Mouse (Mus musculus) limb, embryonic 11.5 days (tissue): Measurements from ENCODE around the gene Gm9. TPM values are rescaled to one million over a fixed set of nuclear protein-coding genes. Genes with fewer than 3 reads are reported as not detected.
A peak's percentile ranks its signal among the peaks of the same experiment; 100 is the strongest.
"Not testable (repeated sequence)": the region's sequence is repeated elsewhere in the genome, so short reads cannot be mapped to it uniquely, and the experiment has no call there.

Source experiments
- ATAC-seq: fragments of 200-750 bp; cut with Nextera tagmentation; 2 replicates; pipeline ENCODE4 v1.8.0; 2017; ENCODE audit warnings: low read depth; ENCODE audit not compliant: insufficient number of reproducible peaks, low FRiP score, low TSS enrichment
- DNase-seq: peaks from one replicate; pipeline ENCODE4 v3.0.0-alpha.2; 2015; ENCODE audit warnings: low spot score
- H3K27ac ChIP-seq: fragments of 300-500 bp; sonication (generic); replicated peaks from 2 replicates; pipeline ENCODE4 v1.5.1; 2014; ENCODE audit warnings: low read depth, mild to moderate bottlenecking, low read length
- H3K27me3 ChIP-seq: fragments of 300-500 bp; sonication (generic); 2 replicates; pipeline ENCODE4 v1.6.1; 2014; ENCODE audit warnings: mild to moderate bottlenecking, low read length, mixed read lengths; ENCODE audit not compliant: control insufficient read depth, insufficient read depth
- H3K36me3 ChIP-seq: fragments of 300-500 bp; sonication (generic); 2 replicates; pipeline ENCODE4 v1.6.1; 2014; ENCODE audit warnings: mild to moderate bottlenecking, low read length, moderate library complexity, mixed read lengths; ENCODE audit not compliant: control insufficient read depth, insufficient read depth
- H3K4me1 ChIP-seq: fragments of 300-500 bp; sonication (generic); 2 replicates; pipeline ENCODE4 v1.6.1; 2014; ENCODE audit warnings: low read length, mixed read lengths; ENCODE audit not compliant: control insufficient read depth, insufficient read depth
- H3K4me2 ChIP-seq: fragments of 300-500 bp; sonication (generic); 2 replicates; pipeline ENCODE4 v1.6.1; 2014; ENCODE audit warnings: low read depth, mild to moderate bottlenecking, moderate library complexity; ENCODE audit not compliant: severe bottlenecking
- H3K4me3 ChIP-seq: fragments of 300-500 bp; sonication (generic); 2 replicates; pipeline ENCODE4 v1.5.1; 2014; ENCODE audit warnings: low read depth, low read length
- H3K9ac ChIP-seq: fragments of 300-500 bp; sonication (generic); 2 replicates; pipeline ENCODE4 v1.6.1; 2014; ENCODE audit warnings: mild to moderate bottlenecking, low read length
- H3K9me3 ChIP-seq: fragments of 300-500 bp; sonication (generic); 2 replicates; pipeline ENCODE4 v1.6.1; 2016; ENCODE audit warnings: low read length; ENCODE audit not compliant: control insufficient read depth
- WGBS: fragments of 180-500 bp; shearing (Covaris S2); extraction: QIAGEN DNeasy Blood & Tissue Kit; methylation state at CpG from one replicate; pipeline ENCODE4 v1.1.7; 2014; 5-methylcytosine and 5-hydroxymethylcytosine counted together
- polyA plus RNA-seq: library from polyadenylated mRNA; unstranded; fragments of >200 nt; fragmentation: Nextera tagmentation; extraction: Ambion mirVana; gene quantifications from 2 replicates; pipeline ENCODE4 v1.2.1, GENCODE M21; 2014

The Gm9 gene
- polyA plus RNA-seq: not detected in 2 replicates

DNA sequence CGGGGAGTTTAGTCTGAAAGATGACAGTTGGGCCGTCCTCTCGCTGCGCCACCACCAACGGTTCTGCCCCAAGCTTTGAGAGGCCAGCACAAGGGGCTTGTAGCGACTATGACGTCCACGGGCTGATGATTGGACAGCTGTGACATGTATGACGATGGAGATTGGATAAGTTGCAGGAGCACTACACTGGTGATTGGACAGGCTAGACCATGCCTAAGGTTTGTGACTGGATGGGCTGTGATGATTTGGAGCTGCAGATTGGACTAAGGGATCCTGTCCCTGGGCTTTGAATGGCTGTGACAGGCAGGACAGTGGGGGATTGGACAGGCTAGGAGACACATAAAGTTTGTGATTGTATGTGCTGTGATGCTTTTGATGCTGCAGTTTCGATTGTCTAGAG, at the start of gene Gm9:
Gene Gm9 (minus strand): TSS at position 101 of the 400 bp plus-strand sequence.
- no peak within 1 kb of the TSS for H3K9ac ChIP-seq
- H3K4me2 ChIP-seq: no peak within 1 kb of the TSS
- no peak for DNase-seq
- ATAC-seq: no peak
- no peaks in the 10 kb centered on the region for H3K9me3 ChIP-seq
- H3K4me1 ChIP-seq: no peaks in the 10 kb centered on the region
- no peaks in the 10 kb centered on the region for H3K27me3 ChIP-seq
- H3K27ac ChIP-seq: no peak within 1 kb of the TSS
- H3K4me3 ChIP-seq: no peak within 1 kb of the TSS
- H3K36me3 ChIP-seq: no peaks in the 10 kb centered on the region
- WGBS: 84% methylated on average over 10 of the region's 10 CpGs

DNA sequence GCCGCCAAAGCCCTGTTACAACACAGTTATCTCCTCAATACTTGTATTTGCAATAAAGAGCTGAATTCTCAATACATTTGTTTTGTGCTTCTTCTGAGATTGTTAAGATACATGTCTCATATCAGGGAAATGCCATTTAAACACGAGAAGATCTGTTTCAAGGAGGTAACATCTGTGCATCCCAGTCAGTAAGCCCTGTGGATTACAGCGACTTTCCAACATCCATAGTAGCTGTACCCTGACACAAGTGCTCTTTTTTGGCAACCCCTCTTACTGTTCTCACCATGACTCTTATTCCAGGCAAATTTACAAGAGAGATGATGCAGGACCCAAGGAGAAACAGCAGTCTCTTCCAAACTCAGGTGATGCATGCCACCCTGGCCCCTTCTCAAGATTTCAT, 38.8 kb upstream of the Gm9 start, which contains the start of gene Rhox3a:
Gene Rhox3a (plus strand): TSS at position 301 of the 400 bp plus-strand sequence.
- H3K4me3 ChIP-seq, H3K27me3 ChIP-seq, H3K36me3 ChIP-seq, H3K9me3 ChIP-seq, H3K4me1 ChIP-seq, H3K4me2 ChIP-seq, H3K9ac ChIP-seq, H3K27ac ChIP-seq, ATAC-seq, DNase-seq: not testable (repeated sequence)
- WGBS: 100% methylated on average over 1 of the region's 3 CpGs

DNA sequence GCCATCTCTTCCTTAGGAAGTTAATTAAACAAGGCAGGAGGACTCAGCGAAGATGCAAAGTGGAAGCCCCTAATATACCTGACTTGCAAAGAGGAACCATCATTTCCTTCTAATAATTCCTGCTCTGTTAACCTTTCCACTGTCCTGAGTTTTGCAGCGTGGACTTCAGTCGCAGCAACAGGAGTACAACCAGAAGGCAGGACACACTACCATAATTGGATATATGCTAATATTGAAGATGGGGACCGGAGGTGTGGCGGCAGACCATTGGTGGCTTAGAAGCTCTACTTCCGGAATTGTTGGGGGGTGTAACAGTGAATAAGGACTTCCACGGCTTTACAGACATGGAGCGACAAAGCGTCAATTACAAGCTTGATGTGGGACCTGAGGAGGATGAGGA, 33.8 kb upstream of the Gm9 start, which contains the start of gene Rhox2a:
Gene Rhox2a (plus strand): TSS at position 301 of the 400 bp plus-strand sequence.
- H3K9ac ChIP-seq, H3K27me3 ChIP-seq, DNase-seq, H3K9me3 ChIP-seq, ATAC-seq, H3K27ac ChIP-seq, H3K4me1 ChIP-seq, H3K4me3 ChIP-seq, H3K36me3 ChIP-seq, H3K4me2 ChIP-seq: not testable (repeated sequence)
- no CpG with 5 or more reads among the region's 9 CpGs for WGBS

DNA sequence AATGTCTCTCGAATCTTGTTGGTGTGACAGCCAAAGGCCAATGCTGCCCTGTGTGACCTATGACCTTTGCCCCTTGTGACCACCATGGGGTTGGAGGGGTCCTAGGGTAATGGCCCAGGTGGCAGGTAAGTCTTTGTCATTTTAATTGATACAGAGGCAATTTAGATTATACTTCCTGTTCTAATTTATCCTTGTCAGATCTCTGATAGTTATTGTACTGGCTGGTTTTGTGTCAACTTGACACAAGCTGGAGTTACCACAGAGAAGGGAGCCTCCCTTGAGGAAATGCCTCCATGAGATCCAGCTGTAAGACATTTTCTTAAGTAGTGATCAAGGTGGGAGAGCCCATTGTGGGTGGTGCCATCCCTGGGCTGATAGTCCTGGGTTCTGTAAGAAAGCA, 11.3 kb upstream of the Gm9 start, which contains the start of gene Rhox1:
Gene Rhox1 (minus strand): TSS at position 101 of the 400 bp plus-strand sequence.
- H3K27me3 ChIP-seq, DNase-seq, H3K27ac ChIP-seq, ATAC-seq, H3K9me3 ChIP-seq, H3K4me3 ChIP-seq, H3K36me3 ChIP-seq, H3K4me2 ChIP-seq, H3K9ac ChIP-seq, H3K4me1 ChIP-seq: not testable (repeated sequence)
- 79% methylated on average over 1 of the region's 1 CpGs for WGBS

GRCm38 (mm10) chrX:37198676-37199075, 12.2 kb downstream of the Gm9 start:
- ATAC-seq: no peak
- H3K4me2 ChIP-seq: no peak overlapping the region
- no peak overlapping the region for H3K27ac ChIP-seq
- 44% methylated on average over 8 of the region's 8 CpGs for WGBS
- no peak overlapping the region for H3K9ac ChIP-seq
- no peak overlapping the region for H3K4me3 ChIP-seq
- no peaks in the 10 kb centered on the region for H3K9me3 ChIP-seq
- no peaks in the 10 kb centered on the region for H3K4me1 ChIP-seq
- no peaks in the 10 kb centered on the region for H3K27me3 ChIP-seq
- H3K36me3 ChIP-seq: no peaks in the 10 kb centered on the region
- no peak for DNase-seq

- Histone ChIP-seq H3K9me3 (no peaks in the 10 kb centered on the region), H3K4me3 (peak overlapping the region; percentile 49), H3K27ac (no peak overlapping the region), H3K27me3 (no peaks in the 10 kb centered on the region), H3K36me3 (no peaks in the 10 kb centered on the region), H3K9ac (peak overlapping the region; percentile 55), H3K4me2 (peak overlapping the region; percentile 52), H3K4me1 (no peaks in the 10 kb centered on the region)
- DNase-seq (peak; percentile 24), ATAC-seq (no peak)
- 29% methylated on average over 28 of the region's 28 CpGs for WGBS
Observed at GRCm38 (mm10) chrX:37191744-37192379, 19.0 kb downstream of the Gm9 start.

GRCm38 (mm10) chrX:37191105-37191743, 19.6 kb downstream of the Gm9 start, which contains the start of the genes Ndufa1 and Rnf113a1:
TSS of gene Ndufa1 (minus strand) at chrX:37191163.
TSS of gene Rnf113a1 (plus strand) at chrX:37191245.
- no peak within 1 kb of the TSS for H3K27ac ChIP-seq
- H3K27me3 ChIP-seq: no peaks in the 10 kb centered on the region
- H3K4me1 ChIP-seq: no peaks in the 10 kb centered on the region
- DNase-seq (peak; percentile 83), ATAC-seq (peak; percentile 83)
- H3K9me3 ChIP-seq: no peaks in the 10 kb centered on the region
- peak within 1 kb of the TSS; percentile 55 for H3K9ac ChIP-seq
- H3K4me3 ChIP-seq: peak within 1 kb of the TSS; percentile 49
- no peaks in the 10 kb centered on the region for H3K36me3 ChIP-seq
- 13% methylated on average over 61 of the region's 63 CpGs for WGBS
- peak within 1 kb of the TSS; percentile 52 for H3K4me2 ChIP-seq

DNA sequence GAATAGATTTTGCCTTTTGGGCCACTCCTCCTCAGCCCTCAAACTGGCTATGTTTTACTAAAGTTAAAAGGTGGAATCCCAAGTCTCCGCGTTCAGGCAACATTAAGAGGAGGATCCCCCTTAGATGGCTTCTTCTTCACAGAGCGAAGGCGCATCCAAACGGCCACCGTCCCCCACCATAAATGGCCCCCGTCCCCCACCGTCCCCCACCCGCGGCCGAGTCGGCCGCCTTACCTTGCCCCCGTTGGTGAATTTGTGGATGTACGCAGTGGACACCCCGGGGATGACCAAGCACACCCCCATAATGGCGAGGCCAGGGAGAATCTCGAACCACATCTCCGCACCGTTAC, 20.1 kb downstream of the Gm9 start:
- Histone ChIP-seq H3K9me3 (no peaks in the 10 kb centered on the region), H3K36me3 (no peaks in the 10 kb centered on the region), H3K9ac (peak overlapping the region; percentile 22; the same call in 1 of the 2 replicates), H3K27me3 (no peaks in the 10 kb centered on the region), H3K27ac (no peak overlapping the region), H3K4me3 (peak overlapping the region; percentile 49), H3K4me2 (peak overlapping the region; percentile 52), H3K4me1 (no peaks in the 10 kb centered on the region)
- DNase-seq (peak; percentile 19), ATAC-seq (no peak; the same call in 1 of the 2 replicates)
- WGBS: 12% methylated on average over 20 of the region's 20 CpGs
